9 mouse cellular contexts compared by ENCODE assay signal in the genomic region with DNA sequence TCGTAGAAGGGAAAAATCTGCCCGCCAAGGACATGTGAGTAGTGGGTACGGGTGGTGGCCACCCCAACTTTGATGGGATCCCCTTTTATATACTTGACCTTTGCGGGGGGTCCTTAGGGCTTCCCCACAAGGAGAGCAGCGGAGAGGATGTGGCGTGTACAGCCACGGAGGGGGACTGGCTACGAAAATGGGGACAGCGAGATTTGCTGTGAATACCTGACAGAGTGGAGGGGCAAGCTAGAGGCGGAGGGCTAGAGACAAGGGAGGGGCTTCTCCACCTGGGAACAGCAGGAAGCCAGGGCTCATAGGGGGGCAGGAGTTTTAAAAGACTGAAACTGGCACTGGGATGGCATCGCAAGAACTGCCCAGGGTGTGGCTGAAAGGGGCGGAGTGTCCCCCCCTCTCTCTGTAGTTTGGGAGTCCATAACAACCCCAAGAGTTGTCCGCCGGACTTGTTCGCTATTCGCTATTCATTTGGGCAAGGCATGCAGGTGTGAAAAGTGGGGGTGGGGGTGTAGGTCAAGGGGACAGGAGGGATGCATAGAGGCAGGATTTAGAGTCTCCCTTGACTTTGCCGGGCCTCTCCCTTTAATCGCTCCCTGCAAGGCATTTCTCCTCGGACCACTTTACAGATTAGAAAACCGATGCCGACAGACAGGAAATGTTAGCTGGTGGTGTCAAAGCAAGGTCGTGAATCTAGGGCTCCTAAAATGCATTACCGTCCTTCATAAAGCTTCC. TPM values are rescaled to one million over a fixed set of nuclear protein-coding genes. Genes with fewer than 3 reads are reported as not detected.
DNase-seq lines count a peak whose midpoint lies in the region; ATAC-seq and TF ChIP-seq lines count a peak whose summit lies in the region.
"Had no signal": no experiment of that assay in that cellular context is flagged by ENCODE, and none has a peak within 500 bp of the region (broad histone marks: within the 10 kb centered on the region; RNA-seq: fewer than 3 reads in every experiment).

No protein-coding gene starts in this region.

- H3K27me3 ChIP-seq in heart, embryonic 10.5 days (ENCODE audit: insufficient read depth, poor library complexity, severe bottlenecking), result peaks cover 46% of the 10 kb centered on the region
- no peaks in the 10 kb centered on the region for H3K27me3 ChIP-seq in hindbrain, postnatal 0 days (ENCODE audit: insufficient read depth, low read length)
- peaks cover 23% of the 10 kb centered on the region for H3K27me3 ChIP-seq in midbrain, embryonic 12.5 days

- DNase-seq in heart, embryonic 10.5 days (ENCODE audit: low spot score), result no peak
- DNase-seq in heart, adult 9 months (ENCODE audit: low spot score in 2 of 2), result no peak
- no peak for DNase-seq in hindbrain, postnatal 0 days (ENCODE audit: low spot score)
- DNase-seq in frontal cortex, postnatal 36 days (ENCODE audit: low spot score in 2 of 2), result no peak
- no peak for DNase-seq in layer of hippocampus, adult 8-10 months (ENCODE audit: low spot score in 2 of 2)

- H3K4me1 ChIP-seq in heart, embryonic 10.5 days, result peaks cover 33% of the 10 kb centered on the region
- H3K4me1 ChIP-seq in brown adipose tissue, adult 24 weeks (ENCODE audit: control insufficient read depth, insufficient read depth, insufficient read length, low read length), result peaks cover 10% of the 10 kb centered on the region
- peaks cover 8% of the 10 kb centered on the region for H3K4me1 ChIP-seq in hindbrain, postnatal 0 days (ENCODE audit: insufficient read depth, low read length)
- peaks cover 18% of the 10 kb centered on the region for H3K4me1 ChIP-seq in midbrain, embryonic 12.5 days

- H3K9me3 ChIP-seq in heart, embryonic 10.5 days, result no peaks in the 10 kb centered on the region
- no peaks in the 10 kb centered on the region for H3K9me3 ChIP-seq in hindbrain, postnatal 0 days (ENCODE audit: low read length)
- H3K9me3 ChIP-seq in midbrain, embryonic 12.5 days, result no peaks in the 10 kb centered on the region

- peak overlapping the region; percentile 59 for H3K4me2 ChIP-seq in hindbrain, postnatal 0 days (ENCODE audit: low read depth, low read length)
- peak overlapping the region; percentile 90 for H3K4me2 ChIP-seq in midbrain, embryonic 12.5 days (replicated peaks)

- H3K9ac ChIP-seq in hindbrain, postnatal 0 days (replicated peaks; ENCODE audit: low read length), result peak overlapping the region; percentile 48
- H3K9ac ChIP-seq in midbrain, embryonic 12.5 days (replicated peaks), result peak overlapping the region; percentile 64

- peak; percentile 46 for ATAC-seq in CD4-positive, CD25-positive, alpha-beta regulatory T cell, adult 4 months
- ATAC-seq in hindbrain, postnatal 0 days, result peak; percentile 25; the same call in 1 of the 2 replicates
- peak; percentile 25; the same call in 1 of the 2 replicates for ATAC-seq in midbrain, embryonic 12.5 days (ENCODE audit: low FRiP score, low read depth)

- peak overlapping the region; percentile 69 for H3K4me3 ChIP-seq in heart, embryonic 10.5 days
- H3K4me3 ChIP-seq in brown adipose tissue, adult 24 weeks (ENCODE audit: insufficient read depth, low read depth, low read length), result peak overlapping the region; percentile 73
- peak overlapping the region; percentile 47 for H3K4me3 ChIP-seq in hindbrain, postnatal 0 days (ENCODE audit: low read length)
- peak overlapping the region; percentile 58 for H3K4me3 ChIP-seq in midbrain, embryonic 12.5 days

- H3K36me3 ChIP-seq in heart, embryonic 10.5 days, result no peaks in the 10 kb centered on the region
- no peaks in the 10 kb centered on the region for H3K36me3 ChIP-seq in hindbrain, postnatal 0 days (ENCODE audit: insufficient read depth, low read length)
- H3K36me3 ChIP-seq in midbrain, embryonic 12.5 days, result no peaks in the 10 kb centered on the region

- WGBS in heart, embryonic 10.5 days, result 1% methylated on average over 23 of the region's 23 CpGs
- under 1% methylated on average over 23 of the region's 23 CpGs for WGBS in hindbrain, postnatal 0 days
- 1% methylated on average over 23 of the region's 23 CpGs for WGBS in midbrain, embryonic 12.5 days

- H3K27ac ChIP-seq in heart, embryonic 10.5 days, result peak overlapping the region; percentile 54; the same call in 1 of the 2 replicates
- peak overlapping the region; percentile 19 for H3K27ac ChIP-seq in brown adipose tissue, adult 24 weeks (replicated peaks; ENCODE audit: low read depth, low read length)
- H3K27ac ChIP-seq in hindbrain, postnatal 0 days, result 0 out of 2 replicates have a peak overlapping the region, but pooled peaks have one; percentile 6
- H3K27ac ChIP-seq in midbrain, embryonic 12.5 days (replicated peaks), result 0 out of 2 replicates have a peak overlapping the region, but pooled peaks have one; percentile 52

- no peak for TF ChIP-seq CTCF in hindbrain, postnatal 0 days (IDR thresholded peaks at IDR 0.05; ENCODE audit: low read depth)

RNA-seq across cellular contexts. Expression of a gene that starts 0.6 kb away (rescaled TPM):
- 0.54 and 2.0 TPM in 2 replicates for polyA plus RNA-seq in heart, embryonic 10.5 days (2016; fragmentation: Nextera tagmentation; extraction: Ambion mirVana)
- polyA plus RNA-seq in CD4-positive, CD25-positive, alpha-beta regulatory T cell, adult 4 months (2017; shearing (Covaris generic)), result 1 to 10 TPM; 1.7 to 2.8 TPM
- 4.6 and 5.0 TPM in 2 replicates for polyA plus RNA-seq in brown adipose tissue, adult 24 weeks (2012; ENCODE audit: insufficient read depth, insufficient read length, missing spikeins)
- 27.0 and 27.5 TPM in 2 replicates for total RNA-seq in hindbrain, postnatal 0 days (2014; rRNA removed)
- 19.2 and 19.4 TPM in 2 replicates for polyA plus RNA-seq in hindbrain, postnatal 0 days (2015; fragmentation: Nextera tagmentation; extraction: Ambion mirVana)
- polyA plus RNA-seq in midbrain, embryonic 12.5 days (2016; fragmentation: Nextera tagmentation; extraction: Ambion mirVana), result 13.5 and 14.5 TPM in 2 replicates
- 10 to 100 TPM in 1 of 4 experiments, 1 to 10 TPM in 3; 3.9 to 11.5 (median 7.7) TPM for total RNA-seq in layer of hippocampus, adult 8-10 months (2022)

RNA-seq across cellular contexts. Expression of a gene that starts 30.0 kb away (rescaled TPM):
- 0.87 and 2.6 TPM in 2 replicates for polyA plus RNA-seq in heart, embryonic 10.5 days (2016; fragmentation: Nextera tagmentation; extraction: Ambion mirVana)
- not detected for polyA plus RNA-seq in CD4-positive, CD25-positive, alpha-beta regulatory T cell, adult 4 months (2017; shearing (Covaris generic))
- polyA plus RNA-seq in brown adipose tissue, adult 24 weeks (2012; ENCODE audit: insufficient read depth, insufficient read length, missing spikeins), result not detected in 2 replicates
- not detected in 2 replicates for total RNA-seq in hindbrain, postnatal 0 days (2014; rRNA removed)
- polyA plus RNA-seq in hindbrain, postnatal 0 days (2015; fragmentation: Nextera tagmentation; extraction: Ambion mirVana), result 0.14 TPM in 1 of 2 replicates, not detected in the other
- 1.2 and 2.3 TPM in 2 replicates for polyA plus RNA-seq in midbrain, embryonic 12.5 days (2016; fragmentation: Nextera tagmentation; extraction: Ambion mirVana)
- total RNA-seq in layer of hippocampus, adult 8-10 months (2022), result under 1 TPM in 2 of 4 experiments, not detected in 2; 0.43 to 0.63 TPM
- total RNA-seq: adrenal gland, adult 18-20 months had no signal

RNA-seq across cellular contexts. Expression of a gene that starts 32.1 kb away (rescaled TPM):
- polyA plus RNA-seq in heart, embryonic 10.5 days (2016; fragmentation: Nextera tagmentation; extraction: Ambion mirVana), result 180 and 217 TPM in 2 replicates
- 100 to 1,000 TPM; 119 to 120 TPM for polyA plus RNA-seq in CD4-positive, CD25-positive, alpha-beta regulatory T cell, adult 4 months (2017; shearing (Covaris generic))
- 85.8 and 91.5 TPM in 2 replicates for polyA plus RNA-seq in brown adipose tissue, adult 24 weeks (2012; ENCODE audit: insufficient read depth, insufficient read length, missing spikeins)
- 94.2 and 159 TPM in 2 replicates for total RNA-seq in hindbrain, postnatal 0 days (2014; rRNA removed)
- polyA plus RNA-seq in hindbrain, postnatal 0 days (2015; fragmentation: Nextera tagmentation; extraction: Ambion mirVana), result 235 and 245 TPM in 2 replicates
- 224 and 227 TPM in 2 replicates for polyA plus RNA-seq in midbrain, embryonic 12.5 days (2016; fragmentation: Nextera tagmentation; extraction: Ambion mirVana)
- 10 to 100 TPM; 63.7 to 80.3 (median 70.5) TPM for total RNA-seq in layer of hippocampus, adult 8-10 months (2022)

RNA-seq across cellular contexts. Expression of a gene that starts 46.0 kb away (rescaled TPM):
- polyA plus RNA-seq in heart, embryonic 10.5 days (2016; fragmentation: Nextera tagmentation; extraction: Ambion mirVana), result 78.3 and 81.2 TPM in 2 replicates
- polyA plus RNA-seq in CD4-positive, CD25-positive, alpha-beta regulatory T cell, adult 4 months (2017; shearing (Covaris generic)), result not detected
- polyA plus RNA-seq in brown adipose tissue, adult 24 weeks (2012; ENCODE audit: insufficient read depth, insufficient read length, missing spikeins), result not detected in 2 replicates
- not detected in 2 replicates for total RNA-seq in hindbrain, postnatal 0 days (2014; rRNA removed)
- not detected in 2 replicates for polyA plus RNA-seq in hindbrain, postnatal 0 days (2015; fragmentation: Nextera tagmentation; extraction: Ambion mirVana)
- polyA plus RNA-seq in midbrain, embryonic 12.5 days (2016; fragmentation: Nextera tagmentation; extraction: Ambion mirVana), result 0.06 and 0.12 TPM in 2 replicates
- not detected for total RNA-seq in layer of hippocampus, adult 8-10 months (2022)

RNA-seq across cellular contexts. Expression of a gene that starts 51.6 kb away (rescaled TPM):
- polyA plus RNA-seq in heart, embryonic 10.5 days (2016; fragmentation: Nextera tagmentation; extraction: Ambion mirVana), result 31.5 and 42.2 TPM in 2 replicates
- polyA plus RNA-seq in CD4-positive, CD25-positive, alpha-beta regulatory T cell, adult 4 months (2017; shearing (Covaris generic)), result 10 to 100 TPM; 26.1 to 58.9 TPM
- 1.9 and 4.2 TPM in 2 replicates for polyA plus RNA-seq in brown adipose tissue, adult 24 weeks (2012; ENCODE audit: insufficient read depth, insufficient read length, missing spikeins)
- total RNA-seq in hindbrain, postnatal 0 days (2014; rRNA removed), result 32.9 and 35.8 TPM in 2 replicates
- 16.8 and 17.7 TPM in 2 replicates for polyA plus RNA-seq in hindbrain, postnatal 0 days (2015; fragmentation: Nextera tagmentation; extraction: Ambion mirVana)
- polyA plus RNA-seq in midbrain, embryonic 12.5 days (2016; fragmentation: Nextera tagmentation; extraction: Ambion mirVana), result 40.0 and 41.4 TPM in 2 replicates
- total RNA-seq in layer of hippocampus, adult 8-10 months (2022), result 10 to 100 TPM; 12.4 to 17.7 (median 16.1) TPM
